Mouse (Mus musculus) liver, adult 2 months (tissue): ENCODE measurements around the gene Cul5.

Experiments
- CTCF ChIP-seq: fragments of 200-500 bp; IDR thresholded peaks from 2 replicates; pipeline ENCODE4 v1.5.1; 2011; ENCODE audit warnings: low read depth, low read length, control low read depth
- POLR2A ChIP-seq: fragments of 200-500 bp; IDR thresholded peaks from 2 replicates; pipeline ENCODE4 v1.6.1; 2011; ENCODE audit warnings: low read length, control low read depth; ENCODE audit not compliant: insufficient read depth; ENCODE audit errors: extremely low read depth

- TF ChIP-seq POLR2A = no peak
- no peak for TF ChIP-seq CTCF
Observed at GRCm38 (mm10) chr9:53693718-53694117, 23.9 kb upstream of the Cul5 start.
